Mouse (Mus musculus): ENCODE results near the gene Abcc1. TPM values are rescaled to one million over a fixed set of nuclear protein-coding genes. Genes with fewer than 3 reads are reported as not detected.

Abcc1 gene
- polyA plus RNA-seq, 1 experiment from 2014 or later: 6.1 TPM

DNA sequence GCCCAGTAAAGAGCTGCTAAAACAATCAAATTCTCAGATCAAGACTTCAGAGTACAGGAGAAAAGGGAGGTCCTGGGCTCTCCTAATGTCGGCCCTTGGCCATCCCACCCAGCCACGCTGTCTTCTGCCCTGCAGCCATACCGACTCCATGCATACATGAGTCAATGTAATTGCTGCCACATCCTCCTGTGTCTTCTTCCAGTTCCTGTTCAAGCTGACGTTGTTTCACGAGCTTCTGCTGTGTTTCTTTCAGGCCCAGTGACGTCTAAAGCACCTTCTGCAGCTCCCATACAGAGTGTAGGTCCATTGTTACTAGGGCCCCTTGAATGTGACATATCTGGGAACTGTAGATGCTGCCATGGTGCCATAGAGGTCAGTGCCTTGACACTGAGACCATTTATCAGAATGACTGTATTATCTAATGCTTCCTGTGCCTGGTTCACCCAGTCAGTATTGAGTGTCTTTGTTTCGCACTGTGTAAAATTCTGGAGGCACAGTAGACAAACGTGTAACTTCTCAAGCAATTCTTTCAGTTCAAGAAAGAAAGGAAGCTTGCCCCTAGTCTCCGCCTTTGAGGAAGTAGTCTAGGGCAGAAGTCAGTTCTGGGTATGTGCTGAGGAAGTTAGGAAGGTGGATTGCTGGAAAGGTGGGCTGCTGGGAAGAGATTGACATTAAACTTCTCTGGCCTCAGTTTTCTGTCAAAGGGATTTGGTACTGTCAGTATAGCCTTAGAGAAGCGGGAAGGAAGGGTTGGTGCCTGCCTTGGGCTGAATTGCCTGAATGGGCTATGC, 116.3 kb downstream of the Abcc1 start:
- H3K27me3 ChIP-seq (ENCODE audit: control insufficient read depth, insufficient read depth, low read length): no peaks in the 10 kb centered on the region
- no peaks in the 10 kb centered on the region for H3K9me3 ChIP-seq (ENCODE audit: control insufficient read depth, low read length)
- H3K4me2 ChIP-seq (replicated peaks; ENCODE audit: low read depth, low read length): no peak overlapping the region
- ATAC-seq (ENCODE audit: low FRiP score): no peak
- no peaks in the 10 kb centered on the region for H3K4me1 ChIP-seq (replicated peaks; ENCODE audit: control insufficient read depth, insufficient read depth, low read length)
- no peak overlapping the region for H3K4me3 ChIP-seq (ENCODE audit: low read depth, low read length)
- H3K9ac ChIP-seq (ENCODE audit: low read depth, low read length): no peak overlapping the region
- no peak overlapping the region for H3K27ac ChIP-seq (ENCODE audit: low read depth, low read length)
- no peak for DNase-seq (ENCODE audit: low spot score)
- 77% methylated on average over 10 of the region's 10 CpGs for WGBS
- no peaks in the 10 kb centered on the region for H3K36me3 ChIP-seq (ENCODE audit: control insufficient read depth, insufficient read depth, low read length)

DNA sequence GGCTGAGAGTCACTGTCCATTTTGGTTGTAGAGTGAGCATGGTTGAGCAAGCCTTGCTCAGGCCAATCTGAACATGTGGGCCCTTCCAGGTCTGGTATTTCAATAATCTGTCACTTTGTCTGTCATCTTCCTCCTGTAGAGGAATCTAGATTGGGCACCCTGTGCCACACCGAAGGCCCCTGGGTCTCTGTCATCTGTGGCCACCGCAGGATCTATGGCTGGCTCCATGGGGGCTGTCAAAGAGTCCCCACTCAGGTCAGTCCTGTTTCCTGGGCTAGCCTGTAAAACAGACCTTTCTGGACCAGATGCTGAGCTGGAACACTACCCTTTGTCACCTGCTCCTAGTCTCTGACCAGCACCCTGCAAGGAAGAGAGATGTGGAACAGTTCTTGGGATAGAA, 118.3 kb downstream of the Abcc1 start:
- Histone ChIP-seq H3K27me3 (ENCODE audit: control insufficient read depth, insufficient read depth, low read length) (no peaks in the 10 kb centered on the region), H3K4me3 (ENCODE audit: low read depth, low read length) (no peak overlapping the region), H3K4me2 (replicated peaks; ENCODE audit: low read depth, low read length) (no peak overlapping the region), H3K9ac (ENCODE audit: low read depth, low read length) (no peak overlapping the region), H3K36me3 (ENCODE audit: control insufficient read depth, insufficient read depth, low read length) (no peaks in the 10 kb centered on the region), H3K4me1 (replicated peaks; ENCODE audit: control insufficient read depth, insufficient read depth, low read length) (no peaks in the 10 kb centered on the region), H3K27ac (ENCODE audit: low read depth, low read length) (no peak overlapping the region), H3K9me3 (ENCODE audit: control insufficient read depth, low read length) (no peaks in the 10 kb centered on the region)
- DNase-seq (ENCODE audit: low spot score) (no peak), ATAC-seq (ENCODE audit: low FRiP score) (no peak)
- 100% methylated on average over 2 of the region's 2 CpGs for WGBS

DNA sequence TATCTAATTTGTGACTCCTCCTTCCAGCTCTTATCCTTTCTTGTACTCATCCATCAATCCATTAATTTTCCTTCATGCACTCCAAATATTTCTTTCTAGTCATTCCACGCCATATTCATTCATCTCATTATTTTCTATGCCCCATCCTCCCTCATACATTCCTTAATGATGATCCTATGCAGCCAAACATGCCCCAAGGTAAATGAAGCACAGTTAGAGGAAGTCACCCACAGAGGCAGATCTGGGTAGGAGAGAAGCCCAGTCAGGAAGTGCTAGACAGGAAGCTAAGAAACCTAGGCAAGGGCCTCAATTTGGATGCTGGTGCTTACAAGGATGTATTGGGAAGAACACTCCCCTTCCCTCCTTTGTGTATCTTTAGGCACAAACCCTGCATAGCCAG, 121.9 kb downstream of the Abcc1 start:
- no peak overlapping the region for H3K4me2 ChIP-seq (replicated peaks; ENCODE audit: low read depth, low read length)
- WGBS: 80% methylated on average over 1 of the region's 1 CpGs
- H3K4me1 ChIP-seq (replicated peaks; ENCODE audit: control insufficient read depth, insufficient read depth, low read length): no peaks in the 10 kb centered on the region
- no peaks in the 10 kb centered on the region for H3K27me3 ChIP-seq (ENCODE audit: control insufficient read depth, insufficient read depth, low read length)
- no peak for DNase-seq (ENCODE audit: low spot score)
- no peaks in the 10 kb centered on the region for H3K9me3 ChIP-seq (ENCODE audit: control insufficient read depth, low read length)
- no peak overlapping the region for H3K9ac ChIP-seq (ENCODE audit: low read depth, low read length)
- H3K27ac ChIP-seq (ENCODE audit: low read depth, low read length): no peak overlapping the region
- H3K36me3 ChIP-seq (ENCODE audit: control insufficient read depth, insufficient read depth, low read length): no peaks in the 10 kb centered on the region
- ATAC-seq (ENCODE audit: low FRiP score): no peak
- no peak overlapping the region for H3K4me3 ChIP-seq (ENCODE audit: low read depth, low read length)

DNA sequence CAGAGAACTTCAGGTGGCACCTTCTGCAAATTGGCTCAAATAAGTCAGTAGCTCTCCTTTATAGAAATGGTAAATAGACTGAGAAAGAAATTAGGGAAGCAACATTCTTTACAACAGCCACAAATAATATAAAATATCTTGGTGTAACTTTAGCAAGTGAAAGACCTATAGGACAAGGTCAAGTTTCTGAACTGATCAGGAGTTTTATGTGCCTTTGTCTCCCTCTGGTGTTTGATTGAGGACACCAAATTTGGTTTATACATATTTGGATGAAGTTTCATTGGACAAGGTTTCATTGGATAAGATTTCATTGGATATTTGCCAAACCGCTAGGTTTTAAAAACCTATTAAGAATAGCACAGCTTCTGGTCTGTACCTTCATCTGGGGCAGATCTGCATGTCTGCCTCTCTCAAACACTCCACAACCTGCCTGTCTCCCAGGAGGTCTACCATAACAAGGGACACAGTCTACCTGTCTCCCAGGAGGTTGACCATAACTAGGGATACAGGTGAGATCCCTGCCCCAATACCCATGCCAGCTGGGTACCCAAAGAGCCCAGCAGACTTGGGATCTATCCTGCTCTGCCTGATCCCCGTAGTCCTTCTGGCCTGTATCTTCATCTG, 132.2 kb downstream of the Abcc1 start:
- DNase-seq (ENCODE audit: low spot score): peak; percentile 18

DNA sequence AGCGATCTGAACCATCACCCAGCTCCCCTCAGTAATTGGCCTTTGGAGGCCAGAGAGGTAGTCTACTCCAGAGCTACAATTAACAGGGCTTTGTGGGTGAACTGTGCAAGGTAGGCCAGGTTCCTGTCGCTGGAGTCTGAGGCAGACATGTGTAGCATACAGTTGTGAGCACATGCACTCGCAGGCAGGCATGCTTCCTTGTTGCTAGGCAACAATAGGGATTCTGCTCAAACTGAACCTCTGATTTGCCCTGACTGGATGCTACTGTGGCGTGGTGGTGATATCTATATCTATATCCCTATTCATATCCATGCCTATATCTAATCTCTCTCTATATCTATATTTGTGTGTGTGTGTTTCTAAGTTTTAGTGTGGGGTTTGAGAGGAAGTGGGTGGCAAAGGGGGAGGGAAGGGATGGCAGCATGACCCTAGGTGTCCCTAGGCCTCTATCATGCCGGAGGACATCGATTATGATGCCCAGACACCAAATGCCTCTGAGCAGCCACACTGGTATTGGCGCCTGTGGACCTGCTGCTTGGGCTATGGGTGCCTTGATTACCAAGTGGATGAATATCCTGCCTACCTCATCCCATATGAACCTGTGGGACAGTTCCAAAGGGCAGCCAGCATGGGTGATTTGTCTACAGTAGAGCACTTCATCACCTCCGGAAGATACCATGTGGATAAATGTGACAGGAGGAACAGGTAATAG, 140.4 kb downstream of the Abcc1 start:
- 84% methylated on average over 8 of the region's 8 CpGs for WGBS
- no peaks in the 10 kb centered on the region for H3K9me3 ChIP-seq (ENCODE audit: control insufficient read depth, low read length)
- no peak for DNase-seq (ENCODE audit: low spot score)

More for the DNA sequence above, 132.2 kb downstream of the Abcc1 start:
- H3K4me1 ChIP-seq (replicated peaks; ENCODE audit: control insufficient read depth, insufficient read depth, low read length): no peaks in the 10 kb centered on the region
- H3K9ac ChIP-seq (ENCODE audit: low read depth, low read length): no peak overlapping the region
- no peaks in the 10 kb centered on the region for H3K36me3 ChIP-seq (ENCODE audit: control insufficient read depth, insufficient read depth, low read length)
- H3K4me2 ChIP-seq (replicated peaks; ENCODE audit: low read depth, low read length): no peak overlapping the region
- no peak for ATAC-seq (ENCODE audit: low FRiP score)
- WGBS: 82% methylated on average over 2 of the region's 2 CpGs
- no peaks in the 10 kb centered on the region for H3K9me3 ChIP-seq (ENCODE audit: control insufficient read depth, low read length)
- H3K27ac ChIP-seq (ENCODE audit: low read depth, low read length): no peak overlapping the region
- no peaks in the 10 kb centered on the region for H3K27me3 ChIP-seq (ENCODE audit: control insufficient read depth, insufficient read depth, low read length)
- H3K4me3 ChIP-seq (ENCODE audit: low read depth, low read length): no peak overlapping the region

DNA sequence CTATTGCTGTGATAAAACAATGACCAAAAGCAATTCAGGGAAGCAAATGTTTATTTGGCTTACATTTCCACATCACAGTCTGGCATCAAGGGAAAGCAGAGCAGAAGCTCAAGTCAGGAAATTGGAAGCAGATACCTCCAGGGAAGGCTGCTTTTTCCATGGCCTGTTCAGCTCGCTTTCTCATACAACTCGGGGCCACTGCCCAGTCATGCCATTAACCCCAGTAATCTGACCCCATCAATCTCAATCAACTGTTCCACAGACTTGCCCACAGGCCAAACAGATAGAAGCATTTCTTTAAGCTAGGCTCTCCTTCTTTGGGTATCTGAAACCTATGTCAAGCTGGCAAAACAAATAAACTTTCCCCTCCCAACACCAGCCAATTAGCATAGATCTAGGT, 145.1 kb downstream of the Abcc1 start:
- no peaks in the 10 kb centered on the region for H3K27me3 ChIP-seq (ENCODE audit: control insufficient read depth, insufficient read depth, low read length)
- DNase-seq (ENCODE audit: low spot score) (peak; percentile 26), ATAC-seq (ENCODE audit: low FRiP score) (peak; percentile 38; the same call in 1 of the 2 replicates)
- H3K4me2 ChIP-seq (replicated peaks; ENCODE audit: low read depth, low read length): no peak overlapping the region
- H3K4me1 ChIP-seq (replicated peaks; ENCODE audit: control insufficient read depth, insufficient read depth, low read length): no peaks in the 10 kb centered on the region
- H3K9ac ChIP-seq (ENCODE audit: low read depth, low read length): no peak overlapping the region
- no peaks in the 10 kb centered on the region for H3K36me3 ChIP-seq (ENCODE audit: control insufficient read depth, insufficient read depth, low read length)
- no peak overlapping the region for H3K4me3 ChIP-seq (ENCODE audit: low read depth, low read length)
- H3K9me3 ChIP-seq (ENCODE audit: control insufficient read depth, low read length): no peaks in the 10 kb centered on the region
- H3K27ac ChIP-seq (ENCODE audit: low read depth, low read length): no peak overlapping the region
- WGBS: 43% methylated on average over 2 of the region's 2 CpGs

More for the DNA sequence above, 140.4 kb downstream of the Abcc1 start:
- no peaks in the 10 kb centered on the region for H3K4me1 ChIP-seq (replicated peaks; ENCODE audit: control insufficient read depth, insufficient read depth, low read length)
- H3K4me2 ChIP-seq (replicated peaks; ENCODE audit: low read depth, low read length): no peak overlapping the region
- no peak overlapping the region for H3K4me3 ChIP-seq (ENCODE audit: low read depth, low read length)
- no peak overlapping the region for H3K27ac ChIP-seq (ENCODE audit: low read depth, low read length)
- no peaks in the 10 kb centered on the region for H3K27me3 ChIP-seq (ENCODE audit: control insufficient read depth, insufficient read depth, low read length)
- no peak overlapping the region for H3K9ac ChIP-seq (ENCODE audit: low read depth, low read length)
- ATAC-seq (ENCODE audit: low FRiP score): no peak
- H3K36me3 ChIP-seq (ENCODE audit: control insufficient read depth, insufficient read depth, low read length): no peaks in the 10 kb centered on the region

Other genes starting within 250 kb of the Abcc1 start
- 144 and 148 TPM in 2 replicates for gene Nde1, start 198.3 kb upstream of the Abcc1 start, polyA plus RNA-seq (2014; fragmentation: Nextera tagmentation; extraction: Ambion mirVana)
- gene Marf1, start 198.2 kb upstream of the Abcc1 start, polyA plus RNA-seq (2014; fragmentation: Nextera tagmentation; extraction: Ambion mirVana): 18.1 and 24.2 TPM in 2 replicates
- gene Myh11, start 70.2 kb upstream of the Abcc1 start, polyA plus RNA-seq (2014; fragmentation: Nextera tagmentation; extraction: Ambion mirVana): 0.10 and 0.26 TPM in 2 replicates
- 181 and 187 TPM in 2 replicates for gene Fopnl, start 44.2 kb upstream of the Abcc1 start, polyA plus RNA-seq (2014; fragmentation: Nextera tagmentation; extraction: Ambion mirVana)
- not detected in 2 replicates for gene A630010A05Rik, start 200.8 kb downstream of the Abcc1 start, polyA plus RNA-seq (2014; fragmentation: Nextera tagmentation; extraction: Ambion mirVana)

Measured in hindbrain, embryonic 11.5 days (tissue).